Comparison of ENCODE assay signal across 8 mouse cellular contexts in genomic region chr11:88158842-88159246, GRCm38 (mm10). TPM values are rescaled to one million over a fixed set of nuclear protein-coding genes. Genes with fewer than 3 reads are reported as not detected.
DNase-seq lines count a peak whose midpoint lies in the region; ATAC-seq lines count a peak whose summit lies in the region.

No protein-coding gene starts in this region.

- peak; percentile 31; the same call in 1 of the 2 replicates for ATAC-seq in stomach, embryonic 14.5 days (ENCODE audit: insufficient number of reproducible peaks, insufficient read depth, low FRiP score, low read depth)

- WGBS in heart, embryonic 10.5 days, result 62% methylated on average over 5 of the region's 5 CpGs
- WGBS in stomach, embryonic 14.5 days, result 16% methylated on average over 5 of the region's 5 CpGs

- no peaks in the 10 kb centered on the region for H3K36me3 ChIP-seq in heart, embryonic 10.5 days
- H3K36me3 ChIP-seq in stomach, embryonic 14.5 days (ENCODE audit: control insufficient read depth, insufficient read depth, low read length), result no peaks in the 10 kb centered on the region

- peaks cover 90% of the 10 kb centered on the region for H3K4me1 ChIP-seq in heart, embryonic 10.5 days
- H3K4me1 ChIP-seq in stomach, embryonic 14.5 days (ENCODE audit: control insufficient read depth, insufficient read depth, low read length), result peaks cover 73% of the 10 kb centered on the region

- H3K9me3 ChIP-seq in heart, embryonic 10.5 days, result no peaks in the 10 kb centered on the region
- no peaks in the 10 kb centered on the region for H3K9me3 ChIP-seq in stomach, embryonic 14.5 days (ENCODE audit: control insufficient read depth, low read depth, low read length)

- H3K9ac ChIP-seq in stomach, embryonic 14.5 days (replicated peaks; ENCODE audit: low read depth, low read length), result no peak overlapping the region

- no peaks in the 10 kb centered on the region for H3K27me3 ChIP-seq in heart, embryonic 10.5 days (ENCODE audit: insufficient read depth, poor library complexity, severe bottlenecking)
- H3K27me3 ChIP-seq in stomach, embryonic 14.5 days (ENCODE audit: control insufficient read depth, insufficient read depth, low read length), result no peaks in the 10 kb centered on the region

- no peak overlapping the region for H3K4me2 ChIP-seq in stomach, embryonic 14.5 days (replicated peaks; ENCODE audit: low read depth, low read length)

- no peak overlapping the region for H3K4me3 ChIP-seq in heart, embryonic 10.5 days
- no peak overlapping the region for H3K4me3 ChIP-seq in stomach, embryonic 14.5 days (ENCODE audit: low read depth, low read length)

- DNase-seq in kidney, adult 8-10 months, result peak; percentile 44 to 54
- no peak for DNase-seq in kidney, postnatal 14 days
- peak; percentile 79 for DNase-seq in cerebellum, adult 11-12 months
- DNase-seq in heart, embryonic 10.5 days (ENCODE audit: low spot score), result no peak
- DNase-seq in kidney, postnatal 36 days, result peak; percentile 39 to 55
- DNase-seq in thymus, postnatal 4 days, result no peak
- no peak for DNase-seq in liver

- peak overlapping the region; percentile 89 for H3K27ac ChIP-seq in heart, embryonic 10.5 days
- H3K27ac ChIP-seq in stomach, embryonic 14.5 days (ENCODE audit: low read length), result peak overlapping the region; percentile 91

RNA-seq across cellular contexts. Expression of gene Mrps23, which starts 45.3 kb away (rescaled TPM):
- polyA plus RNA-seq in heart, embryonic 10.5 days (2016; fragmentation: Nextera tagmentation; extraction: Ambion mirVana), result 74.6 and 82.3 TPM in 2 replicates
- polyA plus RNA-seq in stomach, embryonic 14.5 days (2014; fragmentation: Nextera tagmentation; extraction: Ambion mirVana), result 58.6 and 59.2 TPM in 2 replicates

Comparison
In these comparisons a context has a peak if more than half of its experiments do, and no peak if none do; other contexts are left out.
1. DNase-seq: peak in kidney, adult 8-10 months (2 of 2), cerebellum, adult 11-12 months (single experiment) and kidney, postnatal 36 days (2 of 2); none in kidney, postnatal 14 days (single experiment), heart, embryonic 10.5 days (single experiment), thymus, postnatal 4 days (single experiment) and liver (single experiment).